ENCODE assay signal across 23 mouse cellular contexts in the genomic region with DNA sequence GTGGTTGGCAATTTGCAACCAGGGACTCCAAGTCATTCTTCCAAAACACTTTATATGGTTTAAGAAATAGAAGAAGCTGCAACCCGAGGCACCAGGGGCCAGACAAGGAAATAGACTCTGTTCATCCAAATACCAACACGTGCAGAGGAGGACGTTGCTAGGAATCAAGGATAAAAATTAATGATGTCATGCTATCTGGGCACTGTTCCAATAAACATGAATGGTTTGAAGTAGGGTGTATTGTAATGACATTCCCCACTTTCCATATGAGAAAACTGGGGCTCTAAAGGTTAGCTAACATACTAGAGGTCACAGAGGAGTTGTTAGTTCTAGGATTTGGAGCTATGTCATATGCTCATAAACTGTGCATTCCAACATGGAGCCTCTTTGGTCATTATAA. TPM values are rescaled to one million over a fixed set of nuclear protein-coding genes. Genes with fewer than 3 reads are reported as not detected.
"Had no signal": no experiment of that assay in that cellular context is flagged by ENCODE, and none has a peak within 500 bp of the region (broad histone marks: within the 10 kb centered on the region; RNA-seq: fewer than 3 reads in every experiment).

No protein-coding gene starts in this region.

- H3K27me3 ChIP-seq: limb, embryonic 15.5 days; lung, embryonic 15.5 days; stomach, embryonic 15.5 days had no signal

- DNase-seq: kidney, adult 18-20 months; kidney, adult 9 months; kidney, postnatal 14 days; kidney, postnatal 4 days; liver, postnatal 0 days; lung, postnatal 10 days; lung, postnatal 4 days; midbrain, embryonic 14.5 days; right cerebral cortex, postnatal 25 days; spleen, adult 18-20 months; thymus, postnatal 25 days had no signal

- H3K9me3 ChIP-seq: limb, embryonic 15.5 days; lung, embryonic 15.5 days; stomach, embryonic 15.5 days had no signal

- ATAC-seq: liver, postnatal 0 days had no signal

- H3K9ac ChIP-seq: limb, embryonic 15.5 days; liver, embryonic 14.5 days; liver, postnatal 0 days; lung, embryonic 15.5 days; stomach, embryonic 15.5 days had no signal

- H3K4me2 ChIP-seq: limb, embryonic 15.5 days; liver, embryonic 11.5 days; lung, embryonic 15.5 days; midbrain, embryonic 11.5 days; stomach, embryonic 15.5 days had no signal

- H3K36me3 ChIP-seq: limb, embryonic 15.5 days; lung, embryonic 15.5 days; stomach, embryonic 15.5 days had no signal

- H3K4me1 ChIP-seq: limb, embryonic 15.5 days; lung, embryonic 15.5 days; stomach, embryonic 15.5 days had no signal

- H3K4me3 ChIP-seq: limb, embryonic 15.5 days; lung, embryonic 15.5 days; stomach, embryonic 15.5 days had no signal

- H3K27ac ChIP-seq: limb, embryonic 15.5 days; liver, embryonic 14.5 days; lung, embryonic 15.5 days; stomach, embryonic 15.5 days had no signal

RNA-seq across cellular contexts. Expression of a gene that starts 12.6 kb away (rescaled TPM):
- polyA plus RNA-seq: kidney, embryonic 16.5 days; limb, embryonic 11.5 days; limb, embryonic 15.5 days; liver, embryonic 11.5 days; liver, embryonic 14.5 days; liver, postnatal 0 days; lung, embryonic 15.5 days; midbrain, embryonic 11.5 days; midbrain, embryonic 14.5 days; neural tube, embryonic 11.5 days; neural tube, embryonic 14.5 days; stomach, embryonic 15.5 days; thymus, postnatal 0 days had no signal

RNA-seq across cellular contexts. Expression of a gene that starts 43.5 kb away (rescaled TPM):
- polyA plus RNA-seq: kidney, embryonic 16.5 days; limb, embryonic 11.5 days; limb, embryonic 15.5 days; liver, embryonic 11.5 days; liver, embryonic 14.5 days; liver, postnatal 0 days; lung, embryonic 15.5 days; midbrain, embryonic 11.5 days; midbrain, embryonic 14.5 days; midbrain, postnatal 0 days; neural tube, embryonic 11.5 days; neural tube, embryonic 14.5 days; stomach, embryonic 15.5 days; thymus, postnatal 0 days had no signal

RNA-seq across cellular contexts. Expression of a gene that starts 54.0 kb away (rescaled TPM):
- polyA plus RNA-seq: liver, postnatal 0 days had no signal
